Mouse (Mus musculus) CH12.LX (cell line): ENCODE results near the gene Itgal.

ENCODE experiments used
- CTCF ChIP-seq, 2 experiments: IDR thresholded peaks in 1 of 2; conservative IDR thresholded peaks in 1 of 2; 2 replicates each; pipeline ENCODE4 v1.5.1; 2011 to 2012; ENCODE audit warnings: low read depth in 2 of 2, low read length in 2 of 2, improper control_type of control experiment in 1 of 2, inconsistent platforms in 1 of 2, mild to moderate bottlenecking in 1 of 2, moderate library complexity in 1 of 2
- E2F4 ChIP-seq: IDR thresholded peaks from 2 replicates; pipeline ENCODE4 v1.6.1; 2011; ENCODE audit warnings: low read depth, low read length, improper control_type of control experiment; ENCODE audit not compliant: insufficient replicate concordance
- ELF1 ChIP-seq: IDR thresholded peaks from 2 replicates; pipeline ENCODE4 v1.6.1; 2014; ENCODE audit warnings: low read depth, mild to moderate bottlenecking, inconsistent platforms, low read length, improper control_type of control experiment
- IRF4 ChIP-seq: IDR thresholded peaks from 2 replicates; pipeline ENCODE4 v1.6.1; 2014; ENCODE audit warnings: low read depth, mild to moderate bottlenecking, inconsistent platforms, low read length, improper control_type of control experiment
- MAX ChIP-seq: IDR thresholded peaks from 2 replicates; pipeline ENCODE4 v1.6.1; 2011; ENCODE audit warnings: low read length, improper control_type of control experiment
- MAZ ChIP-seq: IDR thresholded peaks from 2 replicates; pipeline ENCODE4 v1.6.1; 2012; ENCODE audit warnings: low read depth, mild to moderate bottlenecking, inconsistent platforms, low read length, improper control_type of control experiment, moderate library complexity
- MXI1 ChIP-seq: IDR thresholded peaks from 2 replicates; pipeline ENCODE4 v1.6.1; 2011; ENCODE audit warnings: mild to moderate bottlenecking, low read depth, low read length, improper control_type of control experiment
- POLR2A ChIP-seq: IDR thresholded peaks from 2 replicates; pipeline ENCODE4 v1.6.1; 2011; ENCODE audit warnings: low read depth, mild to moderate bottlenecking, improper control_type of control experiment, low read length
- POLR2AphosphoS2 ChIP-seq: IDR thresholded peaks from 2 replicates; pipeline ENCODE4 v1.6.1; 2011; ENCODE audit warnings: low read depth, low read length, improper control_type of control experiment
- RAD21 ChIP-seq: IDR thresholded peaks from 2 replicates; pipeline ENCODE4 v1.6.1; 2011; ENCODE audit warnings: low read depth, mild to moderate bottlenecking, low read length, improper control_type of control experiment, moderate library complexity
- UBTF ChIP-seq: IDR thresholded peaks from 2 replicates; pipeline ENCODE4 v1.6.1; 2012; ENCODE audit warnings: low read depth, mild to moderate bottlenecking, inconsistent platforms, low read length, improper control_type of control experiment, moderate library complexity

DNA sequence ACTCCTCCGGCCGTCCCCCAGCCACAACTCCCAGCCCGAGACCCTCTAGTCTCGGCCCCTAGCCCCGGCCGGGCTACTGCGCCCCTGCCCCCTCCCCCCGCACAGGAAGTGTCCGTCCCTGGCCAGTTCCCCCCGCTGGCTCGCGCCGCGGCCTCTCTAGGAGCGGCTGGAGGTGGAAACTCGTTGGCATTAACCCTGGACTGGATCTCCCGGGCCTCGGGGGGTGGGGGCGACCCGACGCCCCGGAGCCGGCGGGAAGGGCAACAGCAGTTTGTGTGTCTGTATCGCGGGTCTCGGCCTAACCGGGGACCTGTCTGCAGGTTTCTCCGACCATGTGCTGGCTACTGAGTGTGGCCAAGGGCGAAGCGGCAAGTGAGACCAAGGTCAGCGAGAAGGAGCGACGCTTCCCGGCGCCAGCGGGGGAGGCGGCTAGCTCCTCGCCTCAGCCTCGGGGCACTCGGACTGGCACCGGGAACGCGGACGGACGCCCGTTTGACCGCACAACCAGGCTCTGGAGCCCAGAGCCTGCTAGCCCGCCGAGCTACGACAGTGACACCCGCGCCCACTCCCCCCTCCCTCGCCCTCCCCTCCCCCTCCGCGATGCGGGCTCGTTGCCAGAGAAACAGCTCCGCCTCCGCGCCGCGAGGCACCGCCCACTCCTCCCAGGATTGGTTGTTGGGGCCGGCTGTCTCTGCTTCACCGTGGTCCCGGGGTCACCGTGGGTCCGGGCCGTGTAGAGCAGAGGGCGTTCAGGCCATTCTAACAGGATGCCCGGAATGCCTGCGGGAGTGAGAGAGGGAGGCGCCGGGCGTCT is 49.7 kb downstream of the Itgal start, which contains the start of gene Zfp768:
- TF ChIP-seq E2F4 (no peak), ELF1 (peak; percentile 65), CTCF (conservative IDR thresholded peaks at IDR 0.05 in 1 of 2, IDR thresholded peaks at IDR 0.05 in 1 of 2; ENCODE audit: low read depth in 2 of 2, low read length in 2 of 2) (no peak), RAD21 (no peak), POLR2AphosphoS2 (no peak), POLR2A (peak; percentile 49; the same call in 1 of the 2 replicates), MXI1 (peak; percentile 0; the same call in 1 of the 2 replicates), IRF4 (no peak; the same call in 1 of the 2 replicates), MAZ (peak; percentile 96), UBTF (no peak), MAX (peak; percentile 23; the same call in 1 of the 2 replicates)
